Mouse (Mus musculus) left cerebral cortex, adult 11 months (tissue): ENCODE data around the gene Ccl4.

ENCODE experiments used
- DNase-seq: peaks from one replicate; pipeline ENCODE4 v3.0.0; 2022; ENCODE audit warnings: low spot score

The Ccl4 gene

DNA sequence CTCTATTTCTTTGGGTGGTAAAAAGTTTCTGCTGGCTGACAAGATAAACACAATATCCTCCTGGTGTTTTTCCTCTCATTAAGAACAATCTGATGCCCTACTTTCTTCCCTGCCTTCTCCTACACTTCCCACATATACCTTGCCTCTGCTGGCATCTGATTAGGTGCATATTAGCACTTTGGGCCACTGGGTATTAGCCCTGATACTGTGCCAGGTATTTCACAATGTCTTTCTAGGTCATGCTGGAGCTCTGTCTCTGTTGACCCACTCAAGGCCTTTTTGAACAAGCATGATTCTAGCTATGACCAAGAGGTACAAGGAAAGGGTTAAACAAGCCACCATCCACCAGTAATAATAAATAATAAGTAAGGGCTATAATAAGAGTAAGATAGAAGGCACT is 9.4 kb downstream of the Ccl4 start:
- no peak for DNase-seq

DNA sequence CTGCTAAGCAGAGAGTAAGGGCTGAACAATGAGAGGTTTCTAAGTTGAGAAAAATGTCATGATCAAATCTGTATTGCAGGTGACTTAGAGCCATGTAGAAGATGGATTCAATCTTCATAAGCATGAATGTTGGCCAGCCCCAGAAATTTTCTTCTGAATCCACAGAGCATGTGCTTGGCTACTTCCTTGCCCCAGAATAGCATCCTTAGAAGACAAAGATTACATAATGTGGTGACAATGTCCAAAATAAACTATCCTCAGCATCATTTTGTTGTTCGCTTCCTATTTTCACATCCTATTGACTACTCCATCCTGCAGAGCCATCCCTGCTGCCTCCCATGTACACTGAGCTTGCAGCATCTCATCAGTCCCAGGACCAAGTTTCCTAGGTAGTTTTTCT is 13.3 kb downstream of the Ccl4 start:
- no peak for DNase-seq

DNA sequence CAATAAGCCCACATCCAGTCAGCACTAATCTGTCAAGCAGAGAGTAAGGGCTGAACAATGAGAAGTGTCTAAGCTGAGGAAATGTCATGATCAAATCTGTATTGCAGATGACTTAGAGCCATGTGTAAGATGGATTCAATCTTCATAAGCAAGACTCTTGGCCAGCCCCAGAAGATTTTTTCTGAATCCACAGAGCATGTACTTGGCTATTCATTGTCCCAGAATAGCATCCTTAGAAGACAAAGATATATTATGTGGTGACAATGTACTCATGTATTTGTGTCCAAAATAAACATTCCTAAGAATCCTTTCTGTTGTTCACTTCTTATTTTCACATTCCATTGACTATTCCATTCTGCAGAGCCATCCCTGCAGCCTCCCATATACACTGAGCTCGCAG is 27.5 kb downstream of the Ccl4 start:
- DNase-seq, result no peak

- no peak for DNase-seq
Observed at GRCm38 (mm10) chr11:83692008-83692407, 29.6 kb downstream of the Ccl4 start.

- no peak for DNase-seq
Observed at GRCm38 (mm10) chr11:83703705-83704104, 41.3 kb downstream of the Ccl4 start, which contains the start of gene Wfdc17. TSS of gene Wfdc17 (plus strand) at chr11:83703991.

GRCm38 (mm10) chr11:83708715-83709114 is 46.3 kb downstream of the Ccl4 start, which contains the start of gene Wfdc18:
TSS of gene Wfdc18 (plus strand) at chr11:83709015.
- peak; percentile 5 for DNase-seq

DNA sequence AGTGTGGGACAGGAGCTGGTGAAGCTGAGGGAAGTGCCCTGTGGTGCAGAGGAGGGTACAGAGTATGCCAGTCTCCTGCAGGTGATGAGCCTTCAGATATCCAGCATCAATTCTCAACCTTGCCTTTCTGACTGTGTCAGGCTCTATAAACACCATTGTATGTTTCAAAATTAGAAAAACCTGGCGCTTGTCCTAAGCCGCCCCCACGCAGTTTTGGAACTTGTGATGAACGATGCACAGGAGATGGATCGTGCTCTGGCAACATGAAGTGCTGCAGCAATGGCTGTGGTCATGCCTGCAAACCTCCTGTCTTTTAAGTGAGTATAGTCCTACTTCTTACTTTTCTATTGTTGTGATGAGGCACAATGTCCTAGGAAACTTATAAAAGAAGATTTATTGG is 47.3 kb downstream of the Ccl4 start:
- no peak for DNase-seq

GRCm38 (mm10) chr11:83712671-83713070 is 50.3 kb downstream of the Ccl4 start:
- DNase-seq, result no peak

DNA sequence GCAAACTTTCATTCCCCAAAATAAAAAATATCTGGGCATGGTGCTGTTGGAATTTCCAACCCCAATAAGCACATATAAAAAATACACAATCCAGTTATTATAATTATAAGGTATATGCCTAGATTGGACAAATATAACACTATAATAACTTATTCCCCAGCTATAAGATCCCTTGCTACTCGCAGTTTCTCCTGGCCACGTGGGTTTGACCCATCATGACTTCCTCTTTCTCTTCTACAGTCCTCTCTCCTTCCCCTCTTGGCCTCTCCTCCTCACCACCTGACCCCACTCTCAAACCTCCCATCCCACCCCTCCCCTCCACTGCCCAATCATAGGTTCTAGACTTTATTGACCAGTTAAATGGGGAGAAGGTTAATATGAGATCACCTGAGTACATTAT is 51.5 kb downstream of the Ccl4 start:
- DNase-seq, result no peak
